Mouse (Mus musculus) erythroblast, embryonic 14.5 days (primary cell): ENCODE measurements around the gene Muc5b. TPM values are rescaled to one million over a fixed set of nuclear protein-coding genes. Genes with fewer than 3 reads are reported as not detected.
"Not testable (repeated sequence)": the region's sequence is repeated elsewhere in the genome, so short reads cannot be mapped to it uniquely, and the experiment has no call there.

Experiments
- H3K27me3 ChIP-seq: 2 replicates; pipeline ENCODE4 v1.6.1; 2012; ENCODE audit warnings: inconsistent platforms; ENCODE audit not compliant: control insufficient read depth
- H3K36me3 ChIP-seq: 2 replicates; pipeline ENCODE4 v1.6.1; 2012; ENCODE audit warnings: mild to moderate bottlenecking, inconsistent platforms; ENCODE audit not compliant: control insufficient read depth
- H3K4me1 ChIP-seq: 2 replicates; pipeline ENCODE4 v1.6.1; 2012; ENCODE audit warnings: inconsistent platforms; ENCODE audit not compliant: control insufficient read depth
- H3K4me3 ChIP-seq: replicated peaks from 2 replicates; pipeline ENCODE3; 2012; ENCODE audit warnings: moderate library complexity, mild to moderate bottlenecking, inconsistent platforms
- H3K9me3 ChIP-seq: 2 replicates; pipeline ENCODE4 v1.6.1; 2012; ENCODE audit warnings: low read length, inconsistent platforms, mixed read lengths; ENCODE audit not compliant: control insufficient read depth
- GATA1 ChIP-seq: IDR thresholded peaks from 2 replicates; pipeline ENCODE4 v1.6.1; 2012; ENCODE audit warnings: low read length, inconsistent platforms, mixed read lengths
- TAL1 ChIP-seq: IDR thresholded peaks from 3 replicates; pipeline ENCODE4 v1.6.1; 2012; ENCODE audit warnings: low read length, inconsistent platforms, mixed read lengths
- polyA plus RNA-seq: library from polyadenylated mRNA; stranded (reverse); fragments of >175 nt; gene quantifications from 2 replicates; pipeline ENCODE4 v1.2.3, GENCODE M21; 2012

Gene Muc5b
- not detected in 2 replicates for polyA plus RNA-seq

DNA sequence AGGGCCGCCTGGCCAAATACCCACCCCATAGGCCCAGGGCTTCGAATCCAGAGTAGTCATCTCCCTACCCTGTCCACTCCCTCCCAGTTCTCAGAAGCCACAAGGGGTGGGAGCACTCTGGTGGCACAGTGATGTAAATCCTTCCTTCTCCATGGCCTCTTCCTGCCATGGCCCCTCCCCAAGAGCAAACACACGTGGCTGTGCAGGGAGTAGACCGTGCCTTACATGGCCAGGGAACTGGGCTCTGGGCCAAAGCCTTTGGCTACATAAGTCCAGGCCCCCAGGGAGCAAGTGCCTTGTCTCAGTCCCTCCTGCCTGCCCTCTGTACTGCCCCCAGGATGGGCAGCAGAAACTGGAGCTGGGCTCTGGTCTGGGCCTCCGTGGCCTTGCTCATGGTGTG, at the start of gene Muc5b:
Gene Muc5b (plus strand): TSS at position 292 of the 400 bp plus-strand sequence.
- no peaks in the 10 kb centered on the region for H3K9me3 ChIP-seq
- H3K4me3 ChIP-seq, result no peak within 1 kb of the TSS
- no peaks in the 10 kb centered on the region for H3K4me1 ChIP-seq
- H3K36me3 ChIP-seq, result no peaks in the 10 kb centered on the region
- TF ChIP-seq GATA1 (no peak), TAL1 (no peak)
- peaks cover 17% of the 10 kb centered on the region for H3K27me3 ChIP-seq

- H3K4me1 ChIP-seq, result no peaks in the 10 kb centered on the region
- peaks cover 37% of the 10 kb centered on the region for H3K27me3 ChIP-seq
- peaks cover 18% of the 10 kb centered on the region for H3K9me3 ChIP-seq
- TF ChIP-seq GATA1 (no peak), TAL1 (no peak)
- no peak overlapping the region for H3K4me3 ChIP-seq
- H3K36me3 ChIP-seq, result no peaks in the 10 kb centered on the region
Measured at GRCm38 (mm10) chr7:141794251-141794650, 44.6 kb upstream of the Muc5b start.

DNA sequence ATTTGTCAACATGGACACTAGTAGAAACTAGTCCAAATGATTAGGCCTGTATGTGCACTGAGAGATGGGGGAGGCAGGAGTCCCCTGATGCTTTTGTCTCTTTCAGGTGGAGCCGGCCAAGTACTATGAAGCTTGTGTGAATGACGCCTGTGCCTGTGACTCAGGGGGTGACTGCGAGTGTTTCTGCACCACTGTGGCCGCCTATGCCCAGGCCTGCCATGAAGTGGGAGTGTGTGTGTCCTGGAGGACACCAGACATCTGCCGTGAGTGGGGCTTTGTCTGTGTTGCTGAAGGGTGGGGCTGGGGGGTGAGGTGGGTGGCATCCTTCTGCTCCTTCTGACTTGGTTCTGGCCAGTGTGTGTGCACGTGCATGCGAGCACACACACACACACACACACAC, 35.7 kb upstream of the Muc5b start:
- Histone ChIP-seq H3K36me3 (no peaks in the 10 kb centered on the region), H3K9me3 (peaks cover 4% of the 10 kb centered on the region), H3K4me3 (no peak overlapping the region), H3K4me1 (no peaks in the 10 kb centered on the region; the same call in 1 of the 2 replicates), H3K27me3 (peaks cover 23% of the 10 kb centered on the region)
- TF ChIP-seq GATA1 (no peak), TAL1 (no peak)

DNA sequence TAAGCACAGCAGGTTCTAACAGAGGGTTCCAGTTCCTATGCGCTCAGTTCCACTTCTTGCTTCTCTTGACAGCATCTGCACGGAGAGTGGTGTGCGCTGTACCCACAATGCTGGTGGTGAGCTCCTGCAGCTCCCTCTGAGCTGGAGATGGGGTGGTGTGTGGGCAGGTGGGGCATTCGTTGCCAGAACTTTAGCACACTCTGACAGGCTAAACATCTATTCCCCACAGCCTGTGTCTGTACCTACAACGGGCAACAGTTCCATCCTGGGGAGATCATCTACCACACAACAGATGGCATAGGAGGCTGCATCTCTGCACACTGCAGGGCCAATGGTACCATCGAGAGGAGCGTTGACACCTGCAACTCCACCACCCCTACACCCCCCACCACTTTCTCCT, 33.5 kb upstream of the Muc5b start:
- H3K27me3 ChIP-seq, result peaks cover 20% of the 10 kb centered on the region
- H3K36me3 ChIP-seq, result no peaks in the 10 kb centered on the region
- no peaks in the 10 kb centered on the region; the same call in 1 of the 2 replicates for H3K4me1 ChIP-seq
- H3K4me3 ChIP-seq, result no peak overlapping the region
- no peak for TF ChIP-seq TAL1
- TF ChIP-seq GATA1, result no peak
- H3K9me3 ChIP-seq, result no peaks in the 10 kb centered on the region

DNA sequence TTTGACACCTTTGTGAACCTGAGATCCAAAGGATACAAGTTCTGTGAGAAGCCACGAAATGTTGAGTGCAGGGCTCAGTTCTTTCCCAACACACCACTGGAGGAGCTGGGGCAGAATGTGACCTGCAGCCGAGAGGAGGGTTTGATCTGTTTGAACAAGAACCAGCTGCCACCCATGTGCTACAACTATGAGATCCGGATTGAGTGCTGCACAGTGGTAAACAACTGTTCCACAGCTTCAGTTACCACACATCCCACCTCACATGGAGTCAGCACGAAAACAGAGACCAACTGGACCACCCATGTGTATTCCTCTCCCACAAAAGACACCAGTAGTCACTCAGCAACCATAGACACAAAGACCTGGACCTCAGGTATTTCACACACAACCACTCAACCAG, 31.0 kb upstream of the Muc5b start:
- not testable (repeated sequence) for H3K4me3 ChIP-seq, H3K36me3 ChIP-seq, H3K4me1 ChIP-seq, H3K9me3 ChIP-seq
- peaks cover 16% of the 10 kb centered on the region for H3K27me3 ChIP-seq

GRCm38 (mm10) chr7:141809933-141810332, 28.9 kb upstream of the Muc5b start:
- not testable (repeated sequence) for H3K36me3 ChIP-seq, H3K4me3 ChIP-seq, H3K9me3 ChIP-seq, H3K4me1 ChIP-seq
- peaks cover 16% of the 10 kb centered on the region for H3K27me3 ChIP-seq

- H3K9me3 ChIP-seq, result no peaks in the 10 kb centered on the region
- H3K27me3 ChIP-seq, result peaks cover 4% of the 10 kb centered on the region
- H3K36me3 ChIP-seq, result no peaks in the 10 kb centered on the region
- TF ChIP-seq TAL1 (no peak), GATA1 (no peak)
- H3K4me1 ChIP-seq, result peaks cover 7% of the 10 kb centered on the region
- no peak overlapping the region for H3K4me3 ChIP-seq
Measured at GRCm38 (mm10) chr7:141813321-141813720, 25.5 kb upstream of the Muc5b start.

DNA sequence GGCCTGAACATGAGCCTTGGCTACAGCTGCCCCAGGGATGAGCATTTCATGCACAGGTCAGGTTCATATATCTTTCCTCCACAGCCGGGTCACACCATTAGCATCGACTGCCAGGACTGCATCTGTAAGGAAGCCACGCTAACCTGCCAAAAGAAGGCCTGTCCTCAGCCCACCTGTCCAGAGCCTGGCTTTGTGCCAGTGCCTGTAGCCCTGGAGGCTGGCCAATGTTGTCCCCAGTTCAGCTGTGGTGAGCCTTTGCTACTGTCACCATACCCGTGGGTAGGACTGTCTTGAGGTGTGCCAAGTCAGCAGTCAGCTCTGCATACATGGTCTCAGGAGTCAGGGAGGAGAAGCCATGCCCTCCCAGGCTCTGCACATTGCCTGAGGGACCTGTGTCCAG, 23.5 kb upstream of the Muc5b start:
- H3K4me3 ChIP-seq, result no peak overlapping the region
- H3K9me3 ChIP-seq, result no peaks in the 10 kb centered on the region
- H3K4me1 ChIP-seq, result peaks cover 7% of the 10 kb centered on the region
- H3K36me3 ChIP-seq, result no peaks in the 10 kb centered on the region
- H3K27me3 ChIP-seq, result peaks cover 4% of the 10 kb centered on the region
- no peak for TF ChIP-seq TAL1
- TF ChIP-seq GATA1, result no peak

- Histone ChIP-seq H3K4me1 (peaks cover 7% of the 10 kb centered on the region), H3K27me3 (peaks cover 2% of the 10 kb centered on the region; the same call in 1 of the 2 replicates), H3K4me3 (no peak overlapping the region), H3K36me3 (no peaks in the 10 kb centered on the region), H3K9me3 (no peaks in the 10 kb centered on the region)
- TF ChIP-seq GATA1 (no peak), TAL1 (no peak)
Measured at GRCm38 (mm10) chr7:141817355-141818075, 21.4 kb upstream of the Muc5b start.

GRCm38 (mm10) chr7:141818267-141818666, 20.6 kb upstream of the Muc5b start:
- Histone ChIP-seq H3K27me3 (peaks cover 4% of the 10 kb centered on the region; the same call in 1 of the 2 replicates), H3K36me3 (no peaks in the 10 kb centered on the region), H3K4me1 (peaks cover 6% of the 10 kb centered on the region), H3K9me3 (no peaks in the 10 kb centered on the region), H3K4me3 (no peak overlapping the region)
- TF ChIP-seq GATA1 (no peak), TAL1 (no peak)
